7 mouse cellular contexts compared by ENCODE assay signal in genomic region chr1:59236856-59237441, GRCm38 (mm10). TPM values are rescaled to one million over a fixed set of nuclear protein-coding genes. Genes with fewer than 3 reads are reported as not detected.
DNase-seq lines count a peak whose midpoint lies in the region; ATAC-seq lines count a peak whose summit lies in the region.

Gene Als2 (minus strand): TSS chr1:59237231.

- peak within 1 kb of the TSS; percentile 82 for H3K4me3 ChIP-seq in embryonic facial prominence, embryonic 11.5 days (ENCODE audit: low read depth, low read length)
- peak within 1 kb of the TSS; percentile 63 for H3K4me3 ChIP-seq in limb, embryonic 10.5 days
- peak within 1 kb of the TSS; percentile 58 for H3K4me3 ChIP-seq in midbrain, embryonic 13.5 days (replicated peaks)

- H3K36me3 ChIP-seq in embryonic facial prominence, embryonic 11.5 days (replicated peaks; ENCODE audit: control insufficient read depth, insufficient read depth, low read depth, low read length) = no peaks in the 10 kb centered on the region
- H3K36me3 ChIP-seq in limb, embryonic 10.5 days = no peaks in the 10 kb centered on the region
- no peaks in the 10 kb centered on the region for H3K36me3 ChIP-seq in midbrain, embryonic 13.5 days

- H3K27me3 ChIP-seq in embryonic facial prominence, embryonic 11.5 days (ENCODE audit: control insufficient read depth, insufficient read depth, low read length) = no peaks in the 10 kb centered on the region
- no peaks in the 10 kb centered on the region for H3K27me3 ChIP-seq in limb, embryonic 10.5 days (ENCODE audit: low read depth, poor library complexity, severe bottlenecking)
- H3K27me3 ChIP-seq in midbrain, embryonic 13.5 days = no peaks in the 10 kb centered on the region

- peak within 1 kb of the TSS; percentile 76 for H3K9ac ChIP-seq in embryonic facial prominence, embryonic 11.5 days (replicated peaks; ENCODE audit: low read length)
- H3K9ac ChIP-seq in midbrain, embryonic 13.5 days (replicated peaks) = peak within 1 kb of the TSS; percentile 70

- peak within 1 kb of the TSS; percentile 75 for H3K4me2 ChIP-seq in embryonic facial prominence, embryonic 11.5 days (ENCODE audit: low read depth, low read length)
- peak within 1 kb of the TSS; percentile 63 for H3K4me2 ChIP-seq in midbrain, embryonic 13.5 days (replicated peaks)

- ATAC-seq in embryonic facial prominence, embryonic 11.5 days (replicated peaks; ENCODE audit: insufficient number of reproducible peaks, low FRiP score, low TSS enrichment, low read depth) = peak; percentile 99
- ATAC-seq in granulocyte monocyte progenitor cell, adult 5-6 weeks (replicated peaks; ENCODE audit: poor library complexity, severe bottlenecking) = peak; percentile 95
- peak; percentile 99 for ATAC-seq in midbrain, embryonic 13.5 days

- WGBS in embryonic facial prominence, embryonic 11.5 days = 0% methylated on average over 47 of the region's 58 CpGs
- WGBS in limb, embryonic 10.5 days = under 1% methylated on average over 58 of the region's 58 CpGs
- WGBS in midbrain, embryonic 13.5 days = under 1% methylated on average over 58 of the region's 58 CpGs

- DNase-seq in adrenal gland, postnatal 14 days = peak; percentile 99
- peak; percentile 98 for DNase-seq in embryonic facial prominence, embryonic 11.5 days (ENCODE audit: low spot score)
- DNase-seq in kidney, adult 11 months = peak; percentile 95
- peak; percentile 100 for DNase-seq in limb, embryonic 10.5 days (ENCODE audit: low spot score)
- DNase-seq in spleen, adult 12 weeks (ENCODE audit: low spot score) = peak; percentile 95

- peak within 1 kb of the TSS; percentile 28; the same call in 1 of the 2 replicates for H3K27ac ChIP-seq in embryonic facial prominence, embryonic 11.5 days (replicated peaks; ENCODE audit: low read depth, low read length)
- peak within 1 kb of the TSS; percentile 87 for H3K27ac ChIP-seq in limb, embryonic 10.5 days
- H3K27ac ChIP-seq in midbrain, embryonic 13.5 days = peak within 1 kb of the TSS; percentile 67

- no peaks in the 10 kb centered on the region for H3K9me3 ChIP-seq in embryonic facial prominence, embryonic 11.5 days (replicated peaks; ENCODE audit: control insufficient read depth, low read length)
- no peaks in the 10 kb centered on the region for H3K9me3 ChIP-seq in limb, embryonic 10.5 days (replicated peaks)
- H3K9me3 ChIP-seq in midbrain, embryonic 13.5 days = 0 out of 2 replicates have a peak, but pooled peaks cover 3% of the 10 kb centered on the region

- no peaks in the 10 kb centered on the region for H3K4me1 ChIP-seq in embryonic facial prominence, embryonic 11.5 days (ENCODE audit: control insufficient read depth, insufficient read depth, low read length)
- H3K4me1 ChIP-seq in limb, embryonic 10.5 days = peaks cover 3% of the 10 kb centered on the region; the same call in 1 of the 2 replicates
- peaks cover 14% of the 10 kb centered on the region for H3K4me1 ChIP-seq in midbrain, embryonic 13.5 days (replicated peaks)

RNA-seq across cellular contexts. Expression of gene Als2, which starts in this region (rescaled TPM):
- total RNA-seq in adrenal gland, postnatal 14 days (2021) = 13.2 and 14.4 TPM in 2 replicates
- 12.3 and 13.3 TPM in 2 replicates for polyA plus RNA-seq in embryonic facial prominence, embryonic 11.5 days (2014; fragmentation: Nextera tagmentation; extraction: Ambion mirVana)
- 7.3 and 9.8 TPM in 2 replicates for total RNA-seq in granulocyte monocyte progenitor cell, adult 5-6 weeks (2014; fragmentation: Nextera tagmentation)
- total RNA-seq in granulocyte monocyte progenitor cell, adult 5-6 weeks (2017) = 9.3 and 10.0 TPM in 2 replicates
- 11.0 and 13.2 TPM in 2 replicates for polyA plus RNA-seq in limb, embryonic 10.5 days (2016; fragmentation: Nextera tagmentation; extraction: Ambion mirVana)
- polyA plus RNA-seq in midbrain, embryonic 13.5 days (2015; fragmentation: Nextera tagmentation; extraction: Ambion mirVana) = 18.4 and 19.6 TPM in 2 replicates

Comparison
In these comparisons a context has a peak if more than half of its experiments do, and no peak if none do; other contexts are left out.
1. Peak in every context shown above with its lines: DNase-seq, ATAC-seq, H3K4me3 ChIP-seq and H3K27ac ChIP-seq.
2. H3K27ac ChIP-seq: peak in every context shown above with its lines; median percentile 87 in limb, embryonic 10.5 days; 67 in midbrain, embryonic 13.5 days; 28 in embryonic facial prominence, embryonic 11.5 days.